Mouse (Mus musculus) stomach, embryonic 14.5 days (tissue): ENCODE results near the gene Gm5617. TPM values are rescaled to one million over a fixed set of nuclear protein-coding genes. Genes with fewer than 3 reads are reported as not detected.

Experiments used
- ATAC-seq: fragments of 200-750 bp; cut with Nextera tagmentation; 2 replicates; pipeline ENCODE4 v1.8.0; 2017; ENCODE audit warnings: low read depth, moderate TSS enrichment; ENCODE audit not compliant: insufficient number of reproducible peaks, insufficient read depth, low FRiP score
- H3K27ac ChIP-seq: fragments of 300-500 bp; sonication (generic); 2 replicates; pipeline ENCODE4 v1.5.1; 2014; ENCODE audit warnings: mild to moderate bottlenecking, low read length, moderate library complexity, mixed read lengths
- H3K27me3 ChIP-seq: fragments of 300-500 bp; sonication (generic); 2 replicates; pipeline ENCODE4 v1.6.1; 2014; ENCODE audit warnings: low read length, control low read depth, mixed read lengths; ENCODE audit not compliant: control insufficient read depth, insufficient read depth
- H3K36me3 ChIP-seq: fragments of 300-500 bp; sonication (generic); 2 replicates; pipeline ENCODE4 v1.6.1; 2014; ENCODE audit warnings: mild to moderate bottlenecking, control low read depth, low read length, moderate library complexity, mixed read lengths; ENCODE audit not compliant: control insufficient read depth, insufficient read depth
- H3K4me1 ChIP-seq: fragments of 300-500 bp; sonication (generic); 2 replicates; pipeline ENCODE4 v1.6.1; 2014; ENCODE audit warnings: low read length, control low read depth, mixed read lengths; ENCODE audit not compliant: control insufficient read depth, insufficient read depth
- H3K4me2 ChIP-seq: fragments of 300-500 bp; sonication (generic); replicated peaks from 2 replicates; pipeline ENCODE4 v1.6.1; 2014; ENCODE audit warnings: low read depth, low read length, control low read depth
- H3K4me3 ChIP-seq: fragments of 300-500 bp; sonication (generic); 2 replicates; pipeline ENCODE4 v1.5.1; 2014; ENCODE audit warnings: low read depth, low read length, control low read depth
- H3K9ac ChIP-seq: fragments of 300-500 bp; sonication (generic); replicated peaks from 2 replicates; pipeline ENCODE4 v1.6.1; 2014; ENCODE audit warnings: low read depth, mild to moderate bottlenecking, control low read depth, low read length, moderate library complexity, mixed read lengths
- H3K9me3 ChIP-seq: fragments of 300-500 bp; sonication (generic); 2 replicates; pipeline ENCODE4 v1.6.1; 2016; ENCODE audit warnings: low read depth, low read length, control low read depth; ENCODE audit not compliant: control insufficient read depth
- WGBS: fragments of 180-500 bp; shearing (Covaris S2); extraction: QIAGEN DNeasy Blood & Tissue Kit; methylation state at CpG from one replicate; pipeline ENCODE4 v1.1.7; 2014; 5-methylcytosine and 5-hydroxymethylcytosine counted together
- polyA plus RNA-seq: library from polyadenylated mRNA; unstranded; fragments of >200 nt; fragmentation: Nextera tagmentation; extraction: Ambion mirVana; gene quantifications from 2 replicates; pipeline ENCODE4 v1.2.1, GENCODE M21; 2014

The Gm5617 gene
- polyA plus RNA-seq, 1 experiment from 2014 or later = 39.3 TPM

GRCm38 (mm10) chr9:48480411-48481213 is 14.6 kb upstream of the Gm5617 start, which contains the start of gene Rexo2:
Rexo2 (minus strand) TSS chr9:48480623.
- no peaks in the 10 kb centered on the region for H3K27me3 ChIP-seq
- peak; percentile 96 for ATAC-seq
- H3K9me3 ChIP-seq = no peaks in the 10 kb centered on the region
- peak within 1 kb of the TSS; percentile 59 for H3K4me2 ChIP-seq
- H3K27ac ChIP-seq = no peak within 1 kb of the TSS
- 0 out of 2 replicates have a peak, but pooled peaks cover 3% of the 10 kb centered on the region for H3K4me1 ChIP-seq
- peak within 1 kb of the TSS; percentile 89 for H3K4me3 ChIP-seq
- no peaks in the 10 kb centered on the region; the same call in 1 of the 2 replicates for H3K36me3 ChIP-seq
- peak within 1 kb of the TSS; percentile 32 for H3K9ac ChIP-seq
- WGBS = 2% methylated on average over 49 of the region's 49 CpGs

GRCm38 (mm10) chr9:48481214-48482134 is 13.8 kb upstream of the Gm5617 start:
- Histone ChIP-seq H3K4me3 (peak overlapping the region; percentile 89), H3K4me1 (0 out of 2 replicates have a peak, but pooled peaks cover 3% of the 10 kb centered on the region), H3K9me3 (no peaks in the 10 kb centered on the region), H3K27ac (no peak overlapping the region), H3K4me2 (peak overlapping the region; percentile 59), H3K9ac (no peak overlapping the region), H3K27me3 (no peaks in the 10 kb centered on the region), H3K36me3 (no peaks in the 10 kb centered on the region; the same call in 1 of the 2 replicates)
- 32% methylated on average over 20 of the region's 20 CpGs for WGBS
- ATAC-seq = no peak

GRCm38 (mm10) chr9:48495548-48495932 is 298 bp downstream of the Gm5617 start:
- WGBS = 2% methylated on average over 34 of the region's 34 CpGs
- peak; percentile 56 for ATAC-seq

GRCm38 (mm10) chr9:48501192-48501591 is 6.0 kb downstream of the Gm5617 start:
- Histone ChIP-seq H3K4me1 (no peaks in the 10 kb centered on the region), H3K9ac (no peak overlapping the region), H3K27ac (no peak overlapping the region), H3K4me2 (no peak overlapping the region), H3K27me3 (no peaks in the 10 kb centered on the region), H3K4me3 (no peak overlapping the region), H3K36me3 (no peaks in the 10 kb centered on the region), H3K9me3 (peaks cover under 1% of the 10 kb centered on the region; the same call in 1 of the 2 replicates)
- WGBS = 81% methylated on average over 7 of the region's 7 CpGs
- ATAC-seq = no peak

More at GRCm38 (mm10) chr9:48495548-48495932, 298 bp downstream of the Gm5617 start:
- no peaks in the 10 kb centered on the region for H3K27me3 ChIP-seq
- peak overlapping the region; percentile 78 for H3K27ac ChIP-seq
- H3K4me1 ChIP-seq = peaks cover 10% of the 10 kb centered on the region; the same call in 1 of the 2 replicates
- peaks cover 3% of the 10 kb centered on the region; the same call in 1 of the 2 replicates for H3K9me3 ChIP-seq
- peaks cover 25% of the 10 kb centered on the region for H3K36me3 ChIP-seq
- H3K4me3 ChIP-seq = peak overlapping the region; percentile 89
- peak overlapping the region; percentile 95 for H3K9ac ChIP-seq
- H3K4me2 ChIP-seq = peak overlapping the region; percentile 80

DNA sequence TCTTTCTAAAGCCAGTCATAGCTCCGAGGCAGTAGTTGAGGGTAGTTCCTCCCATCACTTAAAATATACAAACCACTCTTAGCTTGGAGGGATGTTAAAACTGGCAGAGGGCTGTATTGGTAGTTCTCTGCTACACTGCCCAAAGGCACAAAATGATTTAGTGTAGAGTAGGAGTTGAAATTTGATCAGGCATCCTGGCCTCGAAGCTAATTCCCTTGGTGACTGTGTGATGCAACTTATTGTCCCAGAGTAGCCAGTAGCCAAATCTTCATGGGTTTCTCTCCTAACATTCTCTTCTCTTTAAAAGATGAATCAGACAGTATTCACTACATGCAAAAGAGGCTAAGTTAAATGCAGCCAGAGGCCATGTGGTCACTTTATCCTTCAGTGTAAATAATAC is 7.8 kb downstream of the Gm5617 start:
- 58% methylated on average over 2 of the region's 2 CpGs for WGBS
- H3K27me3 ChIP-seq = no peaks in the 10 kb centered on the region
- no peaks in the 10 kb centered on the region for H3K9me3 ChIP-seq
- H3K27ac ChIP-seq = no peak overlapping the region
- H3K9ac ChIP-seq = no peak overlapping the region
- H3K4me3 ChIP-seq = no peak overlapping the region
- H3K4me2 ChIP-seq = no peak overlapping the region
- no peak for ATAC-seq
- H3K4me1 ChIP-seq = no peaks in the 10 kb centered on the region
- no peaks in the 10 kb centered on the region for H3K36me3 ChIP-seq

DNA sequence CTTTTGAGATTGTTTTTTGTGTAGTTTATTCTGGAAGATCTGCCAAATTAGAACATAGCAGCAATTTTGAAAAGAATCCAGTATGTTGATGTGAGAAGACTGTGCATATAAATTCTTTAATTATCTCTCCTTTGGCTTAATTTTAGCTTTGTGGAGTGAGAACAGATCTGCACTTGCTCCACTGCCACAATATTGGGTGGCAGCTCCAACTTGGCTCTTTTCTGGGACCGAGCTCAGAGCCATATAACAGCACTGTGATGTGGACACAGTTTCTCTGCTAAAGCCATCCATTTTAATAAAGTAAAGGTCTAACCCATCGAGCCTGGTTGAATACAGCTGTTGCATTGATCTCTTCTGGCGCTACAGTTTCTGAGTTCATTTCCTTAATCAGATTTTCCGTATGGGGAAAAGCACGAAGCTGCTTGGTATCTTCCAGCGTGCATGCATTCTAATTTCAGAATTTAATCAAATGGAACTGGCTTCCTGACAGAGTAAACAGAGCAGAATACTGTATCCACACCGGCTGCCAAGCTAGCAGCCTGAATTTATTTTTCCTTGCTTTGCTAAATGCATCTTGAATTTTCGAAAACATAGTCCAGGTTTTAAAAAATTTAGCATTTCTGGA is 9.6 kb downstream of the Gm5617 start:
- no peaks in the 10 kb centered on the region for H3K27me3 ChIP-seq
- no peak for ATAC-seq
- no peak overlapping the region for H3K9ac ChIP-seq
- no peak overlapping the region for H3K27ac ChIP-seq
- H3K4me1 ChIP-seq = no peaks in the 10 kb centered on the region
- H3K4me3 ChIP-seq = no peak overlapping the region
- 66% methylated on average over 8 of the region's 8 CpGs for whole genome bisulfite sequencing
- no peaks in the 10 kb centered on the region for H3K9me3 ChIP-seq
- H3K4me2 ChIP-seq = no peak overlapping the region
- no peaks in the 10 kb centered on the region for H3K36me3 ChIP-seq

DNA sequence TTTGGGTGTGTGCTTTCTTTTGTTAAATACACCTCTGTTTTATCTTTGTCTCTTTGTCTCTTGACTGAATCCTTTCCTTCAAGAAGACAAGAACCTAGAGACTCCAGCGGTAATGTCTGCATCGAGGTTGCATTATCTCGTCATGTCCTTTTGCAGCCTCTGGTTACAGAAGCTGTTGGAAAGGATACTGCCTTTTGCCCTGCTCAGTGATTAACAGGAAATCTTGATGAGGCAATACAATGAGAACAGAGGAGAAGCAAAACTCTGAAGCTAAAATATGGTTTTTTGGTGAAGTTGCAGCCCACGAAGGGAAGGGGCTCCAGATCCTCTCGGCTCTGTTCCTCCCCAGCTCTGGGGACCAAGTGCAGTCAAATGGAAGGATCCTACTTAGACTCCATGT is 14.9 kb downstream of the Gm5617 start:
- Histone ChIP-seq H3K36me3 (no peaks in the 10 kb centered on the region), H3K4me3 (no peak overlapping the region), H3K4me2 (no peak overlapping the region), H3K9ac (no peak overlapping the region), H3K4me1 (no peaks in the 10 kb centered on the region), H3K27ac (no peak overlapping the region), H3K27me3 (no peaks in the 10 kb centered on the region), H3K9me3 (no peaks in the 10 kb centered on the region)
- WGBS = 85% methylated on average over 5 of the region's 5 CpGs
- ATAC-seq = no peak

- no peak overlapping the region for H3K4me3 ChIP-seq
- no peak for ATAC-seq
- 67% methylated on average over 1 of the region's 1 CpGs for WGBS
Measured at GRCm38 (mm10) chr9:48515332-48515731, 20.1 kb downstream of the Gm5617 start.

More at GRCm38 (mm10) chr9:48515332-48515731, 20.1 kb downstream of the Gm5617 start:
- Histone ChIP-seq H3K36me3 (no peaks in the 10 kb centered on the region), H3K9me3 (no peaks in the 10 kb centered on the region), H3K4me1 (no peaks in the 10 kb centered on the region), H3K9ac (no peak overlapping the region), H3K27ac (no peak overlapping the region), H3K27me3 (no peaks in the 10 kb centered on the region), H3K4me2 (no peak overlapping the region)
